Mouse (Mus musculus) ES-E14 (cell line): ENCODE results near the gene Elmod1.

ENCODE experiments used
- CHD2 ChIP-seq: IDR thresholded peaks from 2 replicates; pipeline ENCODE4 v1.6.1; 2014; ENCODE audit warnings: mild to moderate bottlenecking, low read depth, low read length, inconsistent platforms
- HCFC1 ChIP-seq: IDR thresholded peaks from 2 replicates; pipeline ENCODE4 v1.6.1; 2012; ENCODE audit warnings: low read length, inconsistent platforms, borderline replicate concordance; ENCODE audit not compliant: insufficient read depth
- ZC3H11A ChIP-seq: IDR thresholded peaks from 2 replicates; pipeline ENCODE4 v1.6.1; 2012; ENCODE audit warnings: low read depth, mild to moderate bottlenecking, inconsistent platforms, low read length, borderline replicate concordance

DNA sequence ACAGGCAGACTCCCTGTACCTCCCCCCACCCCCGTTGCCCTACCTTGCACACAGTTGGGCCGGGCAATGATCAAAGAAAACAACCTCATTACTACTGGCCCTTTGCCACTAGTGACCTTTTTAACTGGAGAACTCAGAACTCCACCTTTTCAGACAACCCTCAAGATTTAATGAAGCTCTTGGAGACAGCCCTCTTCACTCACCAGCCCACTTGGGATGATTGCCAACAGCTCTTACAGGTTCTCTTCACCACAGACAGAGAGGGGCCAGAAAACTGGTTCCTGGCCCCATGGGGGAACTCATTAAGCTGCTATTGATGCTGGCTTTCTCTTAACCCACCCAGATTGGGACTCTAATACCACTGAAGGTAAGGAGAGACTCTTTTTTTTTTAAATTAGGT lies 97.7 kb downstream of the Elmod1 start:
- TF ChIP-seq CHD2: no peak
- TF ChIP-seq ZC3H11A: no peak
- TF ChIP-seq HCFC1: no peak
